Mouse (Mus musculus): Measurements from ENCODE around the gene Rbm15b. TPM values are rescaled to one million over a fixed set of nuclear protein-coding genes. Genes with fewer than 3 reads are reported as not detected.
A peak's percentile ranks its signal among the peaks of the same experiment; 100 is the strongest.

The Rbm15b gene
- polyA plus RNA-seq, 1 experiment from 2014 or later: 16.6 TPM

DNA sequence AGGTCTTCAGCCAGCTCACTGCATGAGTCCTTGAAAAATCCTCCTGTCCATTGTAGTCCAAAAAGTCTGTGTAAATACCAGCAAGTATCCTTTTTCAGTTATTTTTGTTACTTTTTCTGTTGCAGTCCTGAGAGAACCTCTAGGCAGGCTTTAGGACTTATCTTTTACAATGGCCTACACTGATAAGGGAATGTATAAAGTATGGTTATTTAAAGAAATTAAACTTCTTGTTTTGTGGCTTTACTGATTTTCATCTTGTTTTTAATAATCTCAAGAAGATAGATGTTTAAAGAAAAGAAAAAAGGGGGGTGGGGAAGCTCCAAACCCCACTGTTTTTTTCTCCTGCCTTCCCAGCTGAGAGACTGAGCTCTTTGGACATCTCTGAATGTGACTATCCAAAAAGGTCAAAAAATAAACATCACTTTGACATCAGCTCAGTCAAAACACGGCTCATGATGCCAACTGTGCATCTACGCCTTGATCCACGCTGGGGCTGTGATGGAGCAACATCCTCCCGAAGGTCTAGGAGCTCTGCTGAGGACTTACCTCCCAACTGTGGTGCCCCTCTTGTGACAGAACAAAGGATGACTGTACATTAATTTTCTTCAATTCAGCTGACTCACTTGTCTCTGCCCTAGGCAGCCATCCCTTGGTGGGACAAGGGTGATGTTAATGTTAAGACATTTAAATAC is 16.0 kb upstream of the Rbm15b start:
- Histone ChIP-seq H3K4me3 (replicated peaks; ENCODE audit: low read length) (no peak overlapping the region), H3K9me3 (ENCODE audit: control insufficient read depth, low read length) (no peaks in the 10 kb centered on the region), H3K4me2 (ENCODE audit: low read length) (no peak overlapping the region), H3K27ac (ENCODE audit: low read length) (no peak overlapping the region), H3K4me1 (replicated peaks; ENCODE audit: control insufficient read depth, insufficient read depth, low read length) (no peaks in the 10 kb centered on the region), H3K36me3 (ENCODE audit: control insufficient read depth, insufficient read depth) (peaks cover 6% of the 10 kb centered on the region), H3K27me3 (replicated peaks; ENCODE audit: control insufficient read depth, insufficient read depth, low read length) (no peaks in the 10 kb centered on the region), H3K9ac (replicated peaks; ENCODE audit: low read depth, low read length) (no peak overlapping the region)
- ATAC-seq: no peak
- 84% methylated on average over 4 of the region's 4 CpGs for WGBS

DNA sequence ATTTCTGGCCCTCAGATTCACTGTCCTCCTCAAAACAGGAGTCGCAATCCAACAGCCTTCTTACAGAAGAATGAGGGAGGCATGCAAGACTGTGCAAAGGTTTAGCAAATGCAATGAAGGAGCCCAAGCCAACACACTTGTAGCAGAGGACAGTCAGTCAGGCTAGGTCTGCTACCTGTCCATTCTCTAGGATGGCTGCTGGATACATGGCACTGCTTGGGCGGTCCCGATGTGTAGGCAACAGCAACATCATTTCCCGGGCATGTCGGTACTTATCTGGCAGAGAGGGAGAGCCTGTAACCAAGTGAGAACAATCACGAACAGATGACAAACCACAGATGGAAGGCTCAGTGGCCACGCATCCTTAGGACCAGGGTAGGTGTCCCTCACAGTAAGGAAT is 14.4 kb upstream of the Rbm15b start:
- H3K9me3 ChIP-seq (ENCODE audit: control insufficient read depth, low read length): no peaks in the 10 kb centered on the region
- H3K4me3 ChIP-seq (replicated peaks; ENCODE audit: low read length): no peak overlapping the region
- H3K27ac ChIP-seq (ENCODE audit: low read length): no peak overlapping the region
- H3K4me2 ChIP-seq (ENCODE audit: low read length): no peak overlapping the region
- peaks cover 3% of the 10 kb centered on the region; the same call in 1 of the 2 replicates for H3K36me3 ChIP-seq (ENCODE audit: control insufficient read depth, insufficient read depth)
- ATAC-seq: no peak
- 91% methylated on average over 7 of the region's 7 CpGs for whole genome bisulfite sequencing
- no peak overlapping the region for H3K9ac ChIP-seq (replicated peaks; ENCODE audit: low read depth, low read length)
- H3K4me1 ChIP-seq (replicated peaks; ENCODE audit: control insufficient read depth, insufficient read depth, low read length): no peaks in the 10 kb centered on the region
- H3K27me3 ChIP-seq (replicated peaks; ENCODE audit: control insufficient read depth, insufficient read depth, low read length): no peaks in the 10 kb centered on the region

DNA sequence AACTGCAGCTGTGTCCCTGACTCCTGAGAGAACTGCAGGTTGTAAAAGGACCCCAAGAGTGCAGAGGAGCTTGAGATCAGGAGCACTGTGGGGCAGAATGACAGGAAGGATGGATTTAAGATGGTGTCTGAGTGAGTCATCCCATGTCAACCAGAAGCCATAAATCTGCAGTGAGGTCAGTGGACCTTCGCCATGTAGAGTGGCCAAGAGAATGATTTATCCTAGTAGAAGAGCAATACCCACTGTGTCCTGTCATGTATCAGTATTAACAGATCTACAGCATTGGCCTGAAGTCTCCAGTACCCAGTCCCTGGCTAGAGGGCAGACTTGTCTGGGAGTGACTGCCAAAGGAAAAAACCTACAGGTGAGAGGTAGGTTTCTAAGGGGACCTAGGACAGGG is 11.7 kb upstream of the Rbm15b start:
- Histone ChIP-seq H3K27me3 (replicated peaks; ENCODE audit: control insufficient read depth, insufficient read depth, low read length) (no peaks in the 10 kb centered on the region), H3K36me3 (ENCODE audit: control insufficient read depth, insufficient read depth) (peaks cover 6% of the 10 kb centered on the region), H3K4me3 (replicated peaks; ENCODE audit: low read length) (no peak overlapping the region), H3K27ac (ENCODE audit: low read length) (no peak overlapping the region), H3K9ac (replicated peaks; ENCODE audit: low read depth, low read length) (no peak overlapping the region), H3K4me1 (replicated peaks; ENCODE audit: control insufficient read depth, insufficient read depth, low read length) (no peaks in the 10 kb centered on the region), H3K9me3 (ENCODE audit: control insufficient read depth, low read length) (no peaks in the 10 kb centered on the region), H3K4me2 (ENCODE audit: low read length) (no peak overlapping the region)
- 91% methylated on average over 1 of the region's 1 CpGs for WGBS
- ATAC-seq: no peak

DNA sequence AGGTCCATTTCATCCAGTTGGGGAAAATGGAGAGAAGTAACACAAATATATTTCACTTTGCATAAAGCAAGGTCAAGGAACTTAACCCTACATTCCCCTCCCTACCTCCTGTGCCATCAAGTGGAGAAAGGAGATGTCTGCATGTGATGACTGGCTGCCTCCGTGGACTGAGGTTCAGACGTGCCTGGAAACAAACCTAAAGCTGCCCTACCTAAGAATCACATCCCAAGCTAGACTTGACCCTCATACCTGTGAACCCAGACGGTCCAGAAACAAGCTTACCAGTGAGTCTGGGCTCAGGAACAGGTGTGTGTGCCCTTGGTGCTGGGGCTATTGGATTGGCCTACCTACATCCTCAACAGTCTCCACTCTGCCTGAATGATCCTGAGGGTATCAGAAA is 6.1 kb upstream of the Rbm15b start:
- H3K4me3 ChIP-seq (replicated peaks; ENCODE audit: low read length): no peak overlapping the region
- H3K27ac ChIP-seq (ENCODE audit: low read length): no peak overlapping the region
- WGBS: 58% methylated on average over 3 of the region's 3 CpGs
- peaks cover 17% of the 10 kb centered on the region for H3K36me3 ChIP-seq (ENCODE audit: control insufficient read depth, insufficient read depth)
- H3K9me3 ChIP-seq (ENCODE audit: control insufficient read depth, low read length): no peaks in the 10 kb centered on the region
- no peaks in the 10 kb centered on the region for H3K27me3 ChIP-seq (replicated peaks; ENCODE audit: control insufficient read depth, insufficient read depth, low read length)
- peak overlapping the region; percentile 22; the same call in 1 of the 2 replicates for H3K4me2 ChIP-seq (ENCODE audit: low read length)
- ATAC-seq: no peak
- no peak overlapping the region for H3K9ac ChIP-seq (replicated peaks; ENCODE audit: low read depth, low read length)
- peaks cover 31% of the 10 kb centered on the region for H3K4me1 ChIP-seq (replicated peaks; ENCODE audit: control insufficient read depth, insufficient read depth, low read length)

DNA sequence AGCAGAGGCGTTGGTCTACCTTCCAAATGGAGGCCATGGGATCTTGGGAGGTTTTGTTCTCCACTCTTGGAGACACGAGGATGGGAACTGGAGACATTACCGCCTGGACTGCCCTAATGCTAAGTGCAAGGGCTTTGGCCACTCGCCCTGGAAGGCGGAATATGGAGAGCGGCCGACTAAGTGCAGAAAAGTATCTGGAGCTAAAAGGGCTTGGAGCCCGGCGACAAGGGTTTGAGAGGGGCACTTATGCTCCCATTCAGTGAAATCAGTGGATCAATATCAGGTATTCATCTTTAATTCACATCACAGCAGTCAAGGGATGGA is 5.3 kb upstream of the Rbm15b start:
- Histone ChIP-seq H3K36me3 (ENCODE audit: control insufficient read depth, insufficient read depth) (peaks cover 17% of the 10 kb centered on the region), H3K4me1 (replicated peaks; ENCODE audit: control insufficient read depth, insufficient read depth, low read length) (peaks cover 38% of the 10 kb centered on the region), H3K9me3 (ENCODE audit: control insufficient read depth, low read length) (no peaks in the 10 kb centered on the region), H3K27me3 (replicated peaks; ENCODE audit: control insufficient read depth, insufficient read depth, low read length) (no peaks in the 10 kb centered on the region), H3K4me3 (replicated peaks; ENCODE audit: low read length) (peak overlapping the region; percentile 51), H3K9ac (replicated peaks; ENCODE audit: low read depth, low read length) (peak overlapping the region; percentile 82), H3K4me2 (ENCODE audit: low read length) (peak overlapping the region; percentile 87), H3K27ac (ENCODE audit: low read length) (peak overlapping the region; percentile 97)
- 0% methylated on average over 9 of the region's 9 CpGs for whole genome bisulfite sequencing
- no peak for ATAC-seq

DNA sequence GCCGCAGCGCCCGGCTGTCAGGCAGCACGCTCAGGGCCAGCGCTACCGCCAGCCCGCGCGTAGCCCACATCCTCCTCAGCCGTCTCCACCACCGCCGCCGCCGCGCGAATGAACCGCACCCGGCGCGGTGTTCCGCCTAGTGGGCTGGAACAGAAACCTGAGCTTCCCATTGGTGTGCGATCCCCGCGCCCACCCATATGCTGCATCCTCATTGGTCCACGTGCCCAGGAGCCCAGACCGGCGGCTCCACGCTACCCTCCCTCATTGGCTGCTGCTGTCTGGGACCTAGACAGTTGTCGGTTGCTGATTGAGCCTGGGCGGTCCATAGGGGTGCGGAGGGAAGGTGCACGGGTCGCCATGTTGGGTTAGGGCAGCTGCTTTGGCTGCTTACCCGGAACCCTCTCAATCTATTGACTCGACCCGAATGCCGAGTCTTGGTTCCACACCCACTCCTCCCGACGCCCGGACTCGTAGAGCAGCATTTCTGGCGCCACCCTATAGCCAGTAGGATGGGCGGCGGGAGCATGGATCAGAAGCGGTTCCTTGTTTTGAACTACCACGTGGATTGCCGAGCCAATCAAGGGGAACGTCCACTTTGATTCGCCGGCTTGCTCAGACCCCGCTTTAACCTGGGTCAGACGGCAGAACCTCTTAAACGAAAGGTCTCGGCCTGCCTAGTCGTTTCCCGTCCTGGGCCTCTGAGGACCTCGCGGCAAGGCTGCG is 4.8 kb upstream of the Rbm15b start, which contains the start of gene Manf:
Gene Manf (minus strand): TSS at position 151 of the 723 bp plus-strand sequence.
- Histone ChIP-seq H3K9ac (replicated peaks; ENCODE audit: low read depth, low read length) (peak within 1 kb of the TSS; percentile 82), H3K36me3 (ENCODE audit: control insufficient read depth, insufficient read depth) (peaks cover 17% of the 10 kb centered on the region), H3K27ac (ENCODE audit: low read length) (peak within 1 kb of the TSS; percentile 97), H3K4me1 (replicated peaks; ENCODE audit: control insufficient read depth, insufficient read depth, low read length) (peaks cover 41% of the 10 kb centered on the region), H3K4me2 (ENCODE audit: low read length) (peak within 1 kb of the TSS; percentile 87), H3K9me3 (ENCODE audit: control insufficient read depth, low read length) (no peaks in the 10 kb centered on the region), H3K4me3 (replicated peaks; ENCODE audit: low read length) (peak within 1 kb of the TSS; percentile 51), H3K27me3 (replicated peaks; ENCODE audit: control insufficient read depth, insufficient read depth, low read length) (no peaks in the 10 kb centered on the region)
- under 1% methylated on average over 59 of the region's 59 CpGs for WGBS
- peak; percentile 99 for ATAC-seq

DNA sequence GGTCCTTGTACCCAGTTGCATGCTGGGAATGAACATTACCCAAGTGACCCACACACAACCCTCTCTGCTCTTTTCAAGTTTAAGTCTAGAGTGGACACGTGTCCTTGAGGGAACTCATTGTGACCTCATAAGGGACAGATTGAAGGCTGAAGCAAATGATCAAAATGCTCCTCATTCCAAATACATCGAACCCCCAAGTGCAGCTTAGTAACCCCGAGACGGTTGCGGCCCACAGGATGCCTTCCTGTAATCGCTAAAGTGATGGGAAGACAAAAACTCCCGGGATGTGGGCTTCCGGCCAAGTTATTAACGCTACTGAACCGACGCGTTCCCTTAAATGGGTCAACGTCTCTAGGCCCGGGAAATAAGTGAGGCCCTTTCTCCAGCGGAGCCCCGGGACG is 4.1 kb upstream of the Rbm15b start:
- Histone ChIP-seq H3K4me1 (replicated peaks; ENCODE audit: control insufficient read depth, insufficient read depth, low read length) (peaks cover 41% of the 10 kb centered on the region), H3K36me3 (ENCODE audit: control insufficient read depth, insufficient read depth) (peaks cover 16% of the 10 kb centered on the region), H3K9ac (replicated peaks; ENCODE audit: low read depth, low read length) (peak overlapping the region; percentile 63), H3K27me3 (replicated peaks; ENCODE audit: control insufficient read depth, insufficient read depth, low read length) (no peaks in the 10 kb centered on the region), H3K4me2 (ENCODE audit: low read length) (peak overlapping the region; percentile 66), H3K27ac (ENCODE audit: low read length) (peak overlapping the region; percentile 46), H3K4me3 (replicated peaks; ENCODE audit: low read length) (peak overlapping the region; percentile 51), H3K9me3 (ENCODE audit: control insufficient read depth, low read length) (no peaks in the 10 kb centered on the region)
- no peak for ATAC-seq
- WGBS: under 1% methylated on average over 17 of the region's 17 CpGs

DNA sequence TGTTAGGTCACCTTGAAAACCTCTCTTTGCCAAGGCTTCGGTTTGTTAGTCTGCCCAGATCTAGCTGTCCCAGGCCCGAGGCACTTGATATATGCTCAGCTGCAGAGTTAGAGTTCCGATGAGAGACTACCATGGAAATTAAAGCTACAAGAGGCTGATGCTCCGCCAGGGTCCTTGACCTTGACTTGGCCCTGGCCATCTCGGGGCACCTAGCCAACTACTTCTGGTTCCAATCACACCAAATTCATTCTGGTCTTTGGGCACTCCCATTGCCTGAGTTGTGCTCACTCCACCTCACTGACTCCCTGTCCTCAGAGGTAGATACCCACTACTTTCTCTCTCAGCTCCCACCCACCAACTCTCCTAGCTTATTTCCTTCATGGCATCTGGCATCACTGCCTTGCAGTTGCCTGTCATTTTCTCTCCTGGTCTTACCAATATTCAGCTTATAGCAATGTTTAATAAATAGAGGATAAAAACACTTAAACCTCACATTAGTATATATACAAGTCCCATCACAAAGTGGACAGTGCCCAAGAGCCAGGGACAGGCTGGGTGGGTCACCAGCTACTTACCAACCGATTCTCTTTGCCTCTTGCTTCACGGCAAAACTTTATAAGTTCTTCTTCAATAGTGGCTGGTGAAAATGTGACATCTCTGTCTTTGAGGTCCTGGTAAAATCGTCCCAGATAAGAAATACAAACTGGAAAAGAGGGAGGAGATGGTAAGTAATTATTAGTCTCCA is 3.4 kb upstream of the Rbm15b start:
- peak overlapping the region; percentile 66 for H3K4me2 ChIP-seq (ENCODE audit: low read length)
- no peaks in the 10 kb centered on the region for H3K9me3 ChIP-seq (ENCODE audit: control insufficient read depth, low read length)
- no peak overlapping the region for H3K27ac ChIP-seq (ENCODE audit: low read length)
- H3K4me3 ChIP-seq (replicated peaks; ENCODE audit: low read length): peak overlapping the region; percentile 51
- H3K9ac ChIP-seq (replicated peaks; ENCODE audit: low read depth, low read length): peak overlapping the region; percentile 63
- 75% methylated on average over 8 of the region's 8 CpGs for WGBS
- no peaks in the 10 kb centered on the region for H3K27me3 ChIP-seq (replicated peaks; ENCODE audit: control insufficient read depth, insufficient read depth, low read length)
- ATAC-seq: no peak
- H3K36me3 ChIP-seq (ENCODE audit: control insufficient read depth, insufficient read depth): peaks cover 15% of the 10 kb centered on the region
- peaks cover 44% of the 10 kb centered on the region for H3K4me1 ChIP-seq (replicated peaks; ENCODE audit: control insufficient read depth, insufficient read depth, low read length)

DNA sequence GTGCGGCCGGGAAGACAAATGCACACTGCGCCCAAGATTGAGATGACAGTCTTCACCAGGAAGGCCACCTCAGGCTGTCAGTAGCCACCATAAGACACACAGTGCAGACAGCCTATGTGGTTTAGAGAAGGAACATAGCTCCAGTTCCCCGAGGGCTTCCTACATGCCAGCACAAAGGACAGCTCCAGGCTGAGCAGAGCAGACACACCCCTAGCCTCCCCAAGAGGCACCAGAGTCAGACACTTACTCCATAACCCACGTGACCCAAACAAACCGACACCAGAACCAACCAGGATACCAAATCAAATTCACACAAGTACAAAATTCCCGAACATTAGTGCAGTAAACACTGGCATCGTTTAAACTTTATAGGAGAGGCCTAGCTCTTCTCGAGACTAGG is 2.1 kb upstream of the Rbm15b start:
- ATAC-seq: no peak
- H3K36me3 ChIP-seq (ENCODE audit: control insufficient read depth, insufficient read depth): peaks cover 15% of the 10 kb centered on the region
- no peak overlapping the region for H3K4me2 ChIP-seq (ENCODE audit: low read length)
- no peaks in the 10 kb centered on the region for H3K9me3 ChIP-seq (ENCODE audit: control insufficient read depth, low read length)
- no peak overlapping the region for H3K9ac ChIP-seq (replicated peaks; ENCODE audit: low read depth, low read length)
- no peaks in the 10 kb centered on the region for H3K27me3 ChIP-seq (replicated peaks; ENCODE audit: control insufficient read depth, insufficient read depth, low read length)
- no peak overlapping the region for H3K4me3 ChIP-seq (replicated peaks; ENCODE audit: low read length)
- H3K4me1 ChIP-seq (replicated peaks; ENCODE audit: control insufficient read depth, insufficient read depth, low read length): peaks cover 58% of the 10 kb centered on the region
- WGBS: 90% methylated on average over 9 of the region's 9 CpGs
- H3K27ac ChIP-seq (ENCODE audit: low read length): no peak overlapping the region

All from forebrain, embryonic 16.5 days (tissue).